9 mouse cellular contexts compared by ENCODE assay signal in genomic region chr14:60633961-60634864, GRCm38 (mm10). TPM values are rescaled to one million over a fixed set of nuclear protein-coding genes. Genes with fewer than 3 reads are reported as not detected.
A peak's percentile ranks its signal among the peaks of the same experiment; 100 is the strongest.
DNase-seq lines count a peak whose midpoint lies in the region; ATAC-seq and TF ChIP-seq lines count a peak whose summit lies in the region.
"Had no signal": no experiment of that assay in that cellular context is flagged by ENCODE, and none has a peak within 500 bp of the region (broad histone marks: within the 10 kb centered on the region; RNA-seq: fewer than 3 reads in every experiment).

TSS of gene Spata13 (plus strand) at chr14:60634001.

- TF ChIP-seq POLR2A in ES-Bruce4 (IDR thresholded peaks at IDR 0.05; ENCODE audit: insufficient read depth, low read length) = peak; percentile 64

- no peaks in the 10 kb centered on the region for H3K9me3 ChIP-seq in ES-Bruce4 (replicated peaks; ENCODE audit: control insufficient read depth, insufficient read depth, low read length, poor library complexity, severe bottlenecking)
- no peaks in the 10 kb centered on the region for H3K9me3 ChIP-seq in forebrain, embryonic 14.5 days (replicated peaks; ENCODE audit: control insufficient read depth, low read length)

- H3K4me2 ChIP-seq in forebrain, embryonic 14.5 days (ENCODE audit: low read length) = peak within 1 kb of the TSS; percentile 89

- H3K4me1 ChIP-seq in ES-Bruce4 (ENCODE audit: control insufficient read depth, insufficient read depth, low read length) = peaks cover 1% of the 10 kb centered on the region
- H3K4me1 ChIP-seq in forebrain, embryonic 14.5 days (ENCODE audit: control insufficient read depth, insufficient read depth, low read length) = peaks cover 31% of the 10 kb centered on the region

- H3K27me3 ChIP-seq in ES-Bruce4 (ENCODE audit: control insufficient read depth, insufficient read depth, low read length, poor library complexity, severe bottlenecking) = no peaks in the 10 kb centered on the region
- H3K27me3 ChIP-seq in forebrain, embryonic 14.5 days (replicated peaks; ENCODE audit: control insufficient read depth, insufficient read depth, low read length) = no peaks in the 10 kb centered on the region

- DNase-seq in cerebellum, adult 11 months = peak; percentile 57
- DNase-seq in forebrain, embryonic 14.5 days (ENCODE audit: low spot score) = peak; percentile 94
- DNase-seq in heart, postnatal 14 days = peak; percentile 85
- DNase-seq in large intestine, adult 2 months (ENCODE audit: low read depth, low spot score) = no peak
- DNase-seq in lung, adult 18-20 months = peak; percentile 89 to 92
- DNase-seq in thymus, adult 18-20 months = peak; percentile 72 to 81

- peak within 1 kb of the TSS; percentile 50 for H3K9ac ChIP-seq in ES-Bruce4 (ENCODE audit: low read depth, poor library complexity, severe bottlenecking)
- peak within 1 kb of the TSS; percentile 82 for H3K9ac ChIP-seq in forebrain, embryonic 14.5 days (ENCODE audit: low read length)

- 0 out of 2 replicates have a peak within 1 kb of the TSS, but pooled peaks have one; percentile 10 for H3K27ac ChIP-seq in ES-Bruce4 (ENCODE audit: insufficient read depth, low read length)
- peak within 1 kb of the TSS; percentile 77 for H3K27ac ChIP-seq in forebrain, embryonic 14.5 days (ENCODE audit: low read depth, low read length)
- H3K27ac ChIP-seq: macrophage had no signal

- intact Hi-C loops in heart, postnatal 14 days (cut with DNase I) = loop anchor here (2.0 to 5.0 kb wide), 3 partner anchors 42 to 105 kb away; no protein-coding TSS in a partner anchor

- no peaks in the 10 kb centered on the region for H3K36me3 ChIP-seq in ES-Bruce4 (ENCODE audit: control insufficient read depth, insufficient read depth, low read length, poor library complexity, severe bottlenecking)
- no peaks in the 10 kb centered on the region for H3K36me3 ChIP-seq in forebrain, embryonic 14.5 days (ENCODE audit: control insufficient read depth, insufficient read depth, low read length)

- ATAC-seq in forebrain, embryonic 14.5 days = peak; percentile 93
- peak; percentile 65 for ATAC-seq in neutrophil, adult 5-6 weeks (ENCODE audit: extremely low read depth, insufficient number of reproducible peaks, low FRiP score, poor library complexity, severe bottlenecking)

- peak within 1 kb of the TSS; percentile 74 for H3K4me3 ChIP-seq in ES-Bruce4 (ENCODE audit: low read depth, low read length)
- H3K4me3 ChIP-seq in forebrain, embryonic 14.5 days (ENCODE audit: low read depth, low read length) = peak within 1 kb of the TSS; percentile 81

- TF ChIP-seq CTCF in ES-Bruce4 (IDR thresholded peaks at IDR 0.05; ENCODE audit: low read depth, low read length) = no peak

- 0 out of 2 replicates have a peak, but pooled peaks have one; percentile 6 for TF ChIP-seq EP300 in ES-Bruce4 (IDR thresholded peaks at IDR 0.05; ENCODE audit: insufficient read depth, low read depth, low read length)

- under 1% methylated on average over 43 of the region's 50 CpGs for WGBS in forebrain, embryonic 14.5 days
- WGBS in large intestine, adult 2 months = under 1% methylated on average over 50 of the region's 50 CpGs

RNA-seq across cellular contexts. Expression of gene Spata13, which starts in this region (rescaled TPM):
- polyA plus RNA-seq in ES-Bruce4 (2011; ENCODE audit: insufficient read depth, insufficient read length, low read depth, missing spikeins) = 33.7 and 38.5 TPM in 2 replicates
- 36.6 and 45.8 TPM in 2 replicates for polyA plus RNA-seq in forebrain, embryonic 14.5 days (2014; fragmentation: Nextera tagmentation; extraction: Ambion mirVana)
- 10 to 100 TPM; 24.4 to 30.0 TPM for total RNA-seq in heart, postnatal 14 days (2021)
- 10.6 and 19.7 TPM in 2 replicates for polyA plus RNA-seq in large intestine, adult 2 months (2012; rRNA removed)
- total RNA-seq in neutrophil, adult 5-6 weeks (2017) = 133 and 137 TPM in 2 replicates
